Mouse (Mus musculus) mesoderm, embryonic 11.5 days (tissue): ENCODE measurements around the gene Unc50.

Source experiments
- DNase-seq: peaks from one replicate; pipeline ENCODE4 v3.0.0-alpha.2; 2012; ENCODE audit warnings: low read depth, low spot score

Gene Unc50

GRCm38 (mm10) chr1:37429366-37430296 lies at the start of gene Unc50, which contains the start of gene Coa5:
TSS of gene Unc50 (plus strand) at chr1:37430139.
TSS of gene Coa5 (minus strand) at chr1:37430103.
- peak; percentile 96 for DNase-seq

GRCm38 (mm10) chr1:37380913-37381312 lies 49.0 kb upstream of the Unc50 start:
- DNase-seq = no peak

- no peak for DNase-seq
These were observed 45.6 kb upstream of the Unc50 start for GRCm38 (mm10) chr1:37384304-37384703.

GRCm38 (mm10) chr1:37386448-37386971 lies 43.4 kb upstream of the Unc50 start:
- no peak for DNase-seq

- DNase-seq = no peak
These were observed 36.8 kb upstream of the Unc50 start for GRCm38 (mm10) chr1:37393174-37393573.

GRCm38 (mm10) chr1:37396481-37396880 lies 33.5 kb upstream of the Unc50 start:
- no peak for DNase-seq

- DNase-seq = peak; percentile 27
These were observed 31.0 kb upstream of the Unc50 start for GRCm38 (mm10) chr1:37398961-37399360.

- peak; percentile 12 for DNase-seq
These were observed 30.2 kb upstream of the Unc50 start for GRCm38 (mm10) chr1:37399734-37400133.

GRCm38 (mm10) chr1:37401687-37402086 lies 28.3 kb upstream of the Unc50 start:
- DNase-seq = peak; percentile 72

- no peak for DNase-seq
These were observed 24.8 kb upstream of the Unc50 start for GRCm38 (mm10) chr1:37405137-37405536.

GRCm38 (mm10) chr1:37407228-37407627 lies 22.7 kb upstream of the Unc50 start:
- DNase-seq = no peak

GRCm38 (mm10) chr1:37408059-37408458 lies 21.9 kb upstream of the Unc50 start:
- DNase-seq = no peak

GRCm38 (mm10) chr1:37408678-37409077 lies 21.3 kb upstream of the Unc50 start:
- no peak for DNase-seq

- DNase-seq = no peak
These were observed 20.3 kb upstream of the Unc50 start for GRCm38 (mm10) chr1:37409647-37410046.

GRCm38 (mm10) chr1:37415394-37415793 lies 14.5 kb upstream of the Unc50 start:
- no peak for DNase-seq

- DNase-seq = peak; percentile 46
These were observed 10.5 kb upstream of the Unc50 start for GRCm38 (mm10) chr1:37419420-37419819.

GRCm38 (mm10) chr1:37427144-37427875 lies 2.6 kb upstream of the Unc50 start:
- DNase-seq = no peak

- no peak for DNase-seq
These were observed 1.0 kb upstream of the Unc50 start for GRCm38 (mm10) chr1:37428911-37429310.

- DNase-seq = no peak
These were observed 430 bp downstream of the Unc50 start for GRCm38 (mm10) chr1:37430297-37430840.

- no peak for DNase-seq
These were observed 6.5 kb downstream of the Unc50 start for GRCm38 (mm10) chr1:37436419-37436818.

- DNase-seq = no peak
These were observed 13.2 kb downstream of the Unc50 start for GRCm38 (mm10) chr1:37442848-37443835.
